Mouse (Mus musculus): ENCODE data around the gene Slc6a6. TPM values are rescaled to one million over a fixed set of nuclear protein-coding genes. Genes with fewer than 3 reads are reported as not detected.

Gene Slc6a6
- total and polyA plus RNA-seq, 3 experiments = 28.4 to 56.0 (median 31.3) TPM

DNA sequence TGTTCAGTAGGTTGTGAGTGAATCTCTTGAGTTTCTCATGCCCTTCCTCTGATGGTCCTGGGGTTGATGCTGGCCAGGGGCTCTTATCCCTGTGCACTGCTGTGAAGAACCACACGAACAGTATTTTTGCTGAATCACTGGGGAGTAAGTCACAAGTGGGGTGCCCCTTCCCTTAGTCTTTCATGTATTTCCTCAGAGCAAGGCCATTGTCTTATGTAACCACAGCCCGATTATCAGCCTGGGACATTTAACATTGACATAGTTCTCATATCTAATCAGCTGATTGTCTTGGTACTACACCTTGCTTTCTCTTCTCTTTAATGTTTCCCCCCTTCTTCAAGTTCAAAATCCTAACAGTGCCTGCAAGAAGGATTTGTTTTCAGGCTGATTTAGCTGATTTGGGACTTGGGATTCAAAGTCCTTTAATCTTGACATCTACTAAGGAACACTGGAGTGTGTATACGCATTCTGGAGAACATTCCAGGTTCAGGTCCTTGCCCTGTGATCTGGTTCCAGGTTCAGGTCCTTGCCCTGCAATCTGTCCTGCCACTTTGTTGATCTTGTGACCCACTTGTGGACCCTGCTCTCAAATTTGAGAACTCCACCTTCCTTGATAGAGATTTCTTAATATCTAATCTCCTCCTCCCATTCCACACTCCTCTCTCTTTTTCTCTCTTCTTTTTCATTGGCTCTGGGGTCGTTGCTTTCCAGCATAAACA, 15.8 kb downstream of the Slc6a6 start:
- in situ Hi-C loops (cut with MboI; ENCODE audit: low pct_ligation_motif_present, low pct_unique_long_range_greater_than_20kb, low sequenced_read_pairs) = no loop called here
- H3K27ac ChIP-seq (ENCODE audit: insufficient read depth, low read depth) = no peak overlapping the region
- no peak overlapping the region for H3K4me2 ChIP-seq (ENCODE audit: insufficient read depth, low read depth, poor library complexity, severe bottlenecking)
- peaks cover 10 to 78% of the 10 kb centered on the region in 2 experiments for H3K36me3 ChIP-seq (replicated peaks in 1 of 2; ENCODE audit: control insufficient read depth in 1 of 2, insufficient read depth in 1 of 2, low read length in 1 of 2)
- dilution Hi-C loops (cut with MboI; ENCODE audit: extremely low pct_ligation_motif_present, extremely low pct_unique_long_range_greater_than_20kb, low sequenced_read_pairs) = no loop called here
- H3K9ac ChIP-seq (ENCODE audit: insufficient read depth, low read depth) = no peak overlapping the region
- H3K4me3 ChIP-seq (replicated peaks in 1 of 3; ENCODE audit: low read depth in 2 of 3, low read length in 2 of 3, poor library complexity in 1 of 3) = peak overlapping the region in 1 of 3 experiments; percentile 5
- TF ChIP-seq TCF12 (IDR thresholded peaks at IDR 0.05; ENCODE audit: low read depth, low read length) (no peak), TBP (conservative IDR thresholded peaks at IDR 0.05; ENCODE audit: low read depth, low read length) (no peak), HCFC1 (IDR thresholded peaks at IDR 0.05; ENCODE audit: low read depth, low read length) (no peak), JUND (conservative IDR thresholded peaks at IDR 0.05; ENCODE audit: low read depth, low read length) (no peak), CHD2 (IDR thresholded peaks at IDR 0.05; ENCODE audit: low read length) (no peak), POLR2A (IDR thresholded peaks at IDR 0.05; ENCODE audit: low read depth, low read length) (no peak), POLR2AphosphoS2 (IDR thresholded peaks at IDR 0.05; ENCODE audit: low read depth, low read length) (no peak), RAD21 (IDR thresholded peaks at IDR 0.05; ENCODE audit: low read depth, low read length) (no peak), E2F4 (IDR thresholded peaks at IDR 0.05; ENCODE audit: insufficient replicate concordance, low read depth, low read length) (no peak), MEF2A (IDR thresholded peaks at IDR 0.05; ENCODE audit: borderline replicate concordance, low read depth, low read length) (no peak), MAFK (IDR thresholded peaks at IDR 0.05; ENCODE audit: insufficient replicate concordance, low read length) (no peak), IRF4 (IDR thresholded peaks at IDR 0.05; ENCODE audit: low read depth, low read length) (no peak), NRF1 (IDR thresholded peaks at IDR 0.05; ENCODE audit: low read depth, low read length) (no peak), ZNF384 (IDR thresholded peaks at IDR 0.05; ENCODE audit: low read depth, low read length) (no peak), BHLHE40 (IDR thresholded peaks at IDR 0.05; ENCODE audit: low read depth, low read length) (no peak), MAX (IDR thresholded peaks at IDR 0.05; ENCODE audit: low read length) (no peak), CTCF (conservative IDR thresholded peaks at IDR 0.05 in 1 of 2, IDR thresholded peaks at IDR 0.05 in 1 of 2; ENCODE audit: low read depth in 2 of 2, low read length in 2 of 2) (no peak), NELFE (IDR thresholded peaks at IDR 0.05; ENCODE audit: low read depth, low read length) (no peak), ZKSCAN1 (IDR thresholded peaks at IDR 0.05; ENCODE audit: borderline replicate concordance, low read depth, low read length) (no peak)
- H3K4me1 ChIP-seq (ENCODE audit: control insufficient read depth in 1 of 2, insufficient read depth in 2 of 2) = peaks cover 16 to 67% of the 10 kb centered on the region in 2 experiments
- no peaks in the 10 kb centered on the region for H3K9me3 ChIP-seq (replicated peaks; ENCODE audit: low read length)
- H3K27me3 ChIP-seq (replicated peaks) = no peaks in the 10 kb centered on the region
- H3K79me2 ChIP-seq (replicated peaks; ENCODE audit: control insufficient read depth, extremely low read depth, insufficient read depth, poor library complexity, severe bottlenecking) = 0 out of 2 replicates have a peak, but pooled peaks cover 3% of the 10 kb centered on the region
- no peak for DNase-seq (ENCODE audit: extremely low read depth)

DNA sequence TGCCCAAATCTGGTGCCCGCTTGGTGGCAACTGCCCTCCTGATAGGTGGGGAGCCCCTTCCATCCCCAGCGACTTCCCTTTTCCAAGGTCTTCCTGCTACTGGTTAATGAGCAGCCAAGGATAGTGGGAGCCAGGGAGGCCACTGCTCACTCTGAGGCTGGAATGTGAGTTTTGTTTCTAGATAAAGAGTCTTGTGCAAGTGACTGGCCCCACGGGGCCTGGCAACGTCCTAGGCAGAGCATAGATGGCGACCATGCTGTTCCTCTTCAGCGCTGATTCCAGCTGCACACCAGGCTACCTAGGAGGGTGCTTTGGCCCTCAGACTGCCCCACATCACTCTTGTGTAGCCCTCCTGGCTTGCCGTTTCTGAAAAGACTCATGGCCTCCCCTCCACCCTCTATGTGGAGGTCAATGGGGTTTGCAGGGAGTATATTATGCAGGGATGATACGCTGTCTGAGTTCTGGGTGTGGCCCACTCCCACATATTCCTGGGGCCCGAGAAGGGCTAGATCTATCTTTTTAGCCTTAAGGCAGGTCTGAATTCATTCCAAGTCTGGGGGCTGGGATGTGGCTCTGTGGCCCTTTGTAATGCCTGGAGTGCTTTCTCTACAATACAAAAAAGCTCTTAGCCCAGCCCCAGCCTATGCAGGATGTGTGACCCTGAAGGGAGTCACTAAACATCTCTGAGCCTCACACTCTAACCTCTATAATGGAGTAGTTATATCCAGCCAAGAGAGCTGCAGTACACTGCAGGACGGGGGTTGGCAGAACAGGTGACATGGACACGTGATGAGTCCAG, 17.2 kb downstream of the Slc6a6 start:
- dilution Hi-C loops (cut with MboI; ENCODE audit: extremely low pct_ligation_motif_present, extremely low pct_unique_long_range_greater_than_20kb, low sequenced_read_pairs) = no loop called here
- DNase-seq (ENCODE audit: extremely low read depth) = no peak
- in situ Hi-C loops (cut with MboI; ENCODE audit: low pct_ligation_motif_present, low pct_unique_long_range_greater_than_20kb, low sequenced_read_pairs) = no loop called here
- Histone ChIP-seq H3K4me1 (ENCODE audit: control insufficient read depth in 1 of 2, insufficient read depth in 2 of 2) (peaks cover 10 to 67% of the 10 kb centered on the region in 2 experiments), H3K9ac (ENCODE audit: insufficient read depth, low read depth) (no peak overlapping the region), H3K9me3 (replicated peaks; ENCODE audit: low read length) (no peaks in the 10 kb centered on the region), H3K27ac (ENCODE audit: insufficient read depth, low read depth) (no peak overlapping the region), H3K79me2 (replicated peaks; ENCODE audit: control insufficient read depth, extremely low read depth, insufficient read depth, poor library complexity, severe bottlenecking) (0 out of 2 replicates have a peak, but pooled peaks cover 3% of the 10 kb centered on the region), H3K4me3 (replicated peaks in 1 of 3; ENCODE audit: low read depth in 2 of 3, low read length in 2 of 3, poor library complexity in 1 of 3) (no peak overlapping the region), H3K36me3 (replicated peaks in 1 of 2; ENCODE audit: control insufficient read depth in 1 of 2, insufficient read depth in 1 of 2, low read length in 1 of 2) (peaks cover 10 to 74% of the 10 kb centered on the region in 2 experiments), H3K4me2 (ENCODE audit: insufficient read depth, low read depth, poor library complexity, severe bottlenecking) (no peak overlapping the region), H3K27me3 (replicated peaks) (no peaks in the 10 kb centered on the region)
- no peak for TF ChIP-seq MAZ (IDR thresholded peaks at IDR 0.05; ENCODE audit: low read depth, low read length)
- TF ChIP-seq USF2 (conservative IDR thresholded peaks at IDR 0.05; ENCODE audit: low read depth, low read length) = no peak
- no peak for TF ChIP-seq NELFE (IDR thresholded peaks at IDR 0.05; ENCODE audit: low read depth, low read length)
- TF ChIP-seq SMC3 (IDR thresholded peaks at IDR 0.05; ENCODE audit: low read depth, low read length) = no peak
- TF ChIP-seq POLR2A (IDR thresholded peaks at IDR 0.05; ENCODE audit: low read depth, low read length) = no peak
- no peak for TF ChIP-seq MYC (IDR thresholded peaks at IDR 0.05; ENCODE audit: low read depth, low read length)
